Mouse (Mus musculus): ENCODE data around the gene Kcnh3. TPM values are rescaled to one million over a fixed set of nuclear protein-coding genes. Genes with fewer than 3 reads are reported as not detected.

Kcnh3 gene
- polyA plus RNA-seq, 1 experiment from 2014 or later = 0.12 TPM

- Histone ChIP-seq H3K9ac (ENCODE audit: low read length) (peak overlapping the region; percentile 21; the same call in 1 of the 2 replicates), H3K36me3 (ENCODE audit: control insufficient read depth, insufficient read depth, low read length) (no peaks in the 10 kb centered on the region), H3K4me2 (ENCODE audit: low read length) (peak overlapping the region; percentile 16), H3K4me1 (ENCODE audit: control insufficient read depth in 2 of 2, insufficient read depth in 2 of 2, low read length in 2 of 2) (peaks cover 13 to 14% of the 10 kb centered on the region in 2 experiments), H3K27ac (replicated peaks in 1 of 2; ENCODE audit: control insufficient read depth in 1 of 2, insufficient read depth in 1 of 2, low read depth in 2 of 2, low read length in 2 of 2) (peak overlapping the region in 1 of 2 experiments; percentile 28; a peak in 1 of 4 replicates), H3K9me3 (ENCODE audit: control insufficient read depth, low read length) (no peaks in the 10 kb centered on the region), H3K27me3 (ENCODE audit: control insufficient read depth, insufficient read depth, low read length) (no peaks in the 10 kb centered on the region), H3K4me3 (ENCODE audit: control insufficient read depth in 1 of 2, insufficient read depth in 1 of 2, low read depth in 1 of 2, low read length in 2 of 2) (no peak overlapping the region)
- WGBS = 26% methylated on average over 10 of the region's 10 CpGs
- no peak for ATAC-seq (ENCODE audit: insufficient number of reproducible peaks, insufficient read depth, low FRiP score, low read depth)
These were observed 38.0 kb downstream of the Kcnh3 start for GRCm38 (mm10) chr15:99262702-99263101.

- Histone ChIP-seq H3K4me3 (ENCODE audit: control insufficient read depth in 1 of 2, insufficient read depth in 1 of 2, low read depth in 1 of 2, low read length in 2 of 2) (no peak overlapping the region), H3K4me2 (ENCODE audit: low read length) (no peak overlapping the region), H3K9ac (ENCODE audit: low read length) (no peak overlapping the region), H3K36me3 (ENCODE audit: control insufficient read depth, insufficient read depth, low read length) (no peaks in the 10 kb centered on the region), H3K9me3 (ENCODE audit: control insufficient read depth, low read length) (no peaks in the 10 kb centered on the region), H3K4me1 (ENCODE audit: control insufficient read depth in 2 of 2, insufficient read depth in 2 of 2, low read length in 2 of 2) (peaks cover 13 to 14% of the 10 kb centered on the region in 2 experiments), H3K27me3 (ENCODE audit: control insufficient read depth, insufficient read depth, low read length) (no peaks in the 10 kb centered on the region), H3K27ac (replicated peaks in 1 of 2; ENCODE audit: control insufficient read depth in 1 of 2, insufficient read depth in 1 of 2, low read depth in 2 of 2, low read length in 2 of 2) (peak overlapping the region; percentile 8 to 48; a peak in 2 of 4 replicates)
- WGBS = 60% methylated on average over 2 of the region's 2 CpGs
- ATAC-seq (ENCODE audit: insufficient number of reproducible peaks, insufficient read depth, low FRiP score, low read depth) = no peak
These were observed 39.7 kb downstream of the Kcnh3 start for GRCm38 (mm10) chr15:99264363-99264762.

GRCm38 (mm10) chr15:99265679-99266078 lies 41.0 kb downstream of the Kcnh3 start:
- no peak overlapping the region for H3K4me3 ChIP-seq (ENCODE audit: control insufficient read depth in 1 of 2, insufficient read depth in 1 of 2, low read depth in 1 of 2, low read length in 2 of 2)

GRCm38 (mm10) chr15:99276095-99276494 lies 51.4 kb downstream of the Kcnh3 start:
- Histone ChIP-seq H3K27me3 (ENCODE audit: control insufficient read depth, insufficient read depth, low read length) (no peaks in the 10 kb centered on the region), H3K9me3 (ENCODE audit: control insufficient read depth, low read length) (no peaks in the 10 kb centered on the region), H3K4me3 (ENCODE audit: control insufficient read depth in 1 of 2, insufficient read depth in 1 of 2, low read depth in 1 of 2, low read length in 2 of 2) (no peak overlapping the region), H3K4me1 (ENCODE audit: control insufficient read depth in 2 of 2, insufficient read depth in 2 of 2, low read length in 2 of 2) (no peaks in the 10 kb centered on the region; a peak in 1 of 4 replicates), H3K9ac (ENCODE audit: low read length) (no peak overlapping the region), H3K27ac (replicated peaks in 1 of 2; ENCODE audit: control insufficient read depth in 1 of 2, insufficient read depth in 1 of 2, low read depth in 2 of 2, low read length in 2 of 2) (no peak overlapping the region), H3K36me3 (ENCODE audit: control insufficient read depth, insufficient read depth, low read length) (no peaks in the 10 kb centered on the region), H3K4me2 (ENCODE audit: low read length) (no peak overlapping the region)
- no peak for ATAC-seq (ENCODE audit: insufficient number of reproducible peaks, insufficient read depth, low FRiP score, low read depth)
- WGBS = 87% methylated on average over 8 of the region's 8 CpGs

More at GRCm38 (mm10) chr15:99265679-99266078, 41.0 kb downstream of the Kcnh3 start:
- no peaks in the 10 kb centered on the region for H3K36me3 ChIP-seq (ENCODE audit: control insufficient read depth, insufficient read depth, low read length)
- H3K4me2 ChIP-seq (ENCODE audit: low read length) = no peak overlapping the region
- ATAC-seq (ENCODE audit: insufficient number of reproducible peaks, insufficient read depth, low FRiP score, low read depth) = peak; percentile 58; the same call in 1 of the 2 replicates
- WGBS = 13% methylated on average over 4 of the region's 4 CpGs
- no peaks in the 10 kb centered on the region for H3K9me3 ChIP-seq (ENCODE audit: control insufficient read depth, low read length)
- H3K27me3 ChIP-seq (ENCODE audit: control insufficient read depth, insufficient read depth, low read length) = no peaks in the 10 kb centered on the region
- H3K27ac ChIP-seq (replicated peaks in 1 of 2; ENCODE audit: control insufficient read depth in 1 of 2, insufficient read depth in 1 of 2, low read depth in 2 of 2, low read length in 2 of 2) = no peak overlapping the region
- no peak overlapping the region for H3K9ac ChIP-seq (ENCODE audit: low read length)
- peaks cover 8 to 14% of the 10 kb centered on the region in 2 experiments for H3K4me1 ChIP-seq (ENCODE audit: control insufficient read depth in 2 of 2, insufficient read depth in 2 of 2, low read length in 2 of 2)

GRCm38 (mm10) chr15:99278271-99278670 lies 53.6 kb downstream of the Kcnh3 start:
- no peak overlapping the region for H3K9ac ChIP-seq (ENCODE audit: low read length)
- H3K9me3 ChIP-seq (ENCODE audit: control insufficient read depth, low read length) = no peaks in the 10 kb centered on the region
- H3K4me1 ChIP-seq (ENCODE audit: control insufficient read depth in 2 of 2, insufficient read depth in 2 of 2, low read length in 2 of 2) = no peaks in the 10 kb centered on the region; a peak in 1 of 4 replicates
- no peaks in the 10 kb centered on the region for H3K36me3 ChIP-seq (ENCODE audit: control insufficient read depth, insufficient read depth, low read length)
- H3K4me2 ChIP-seq (ENCODE audit: low read length) = no peak overlapping the region
- WGBS = 87% methylated on average over 7 of the region's 7 CpGs
- no peak overlapping the region for H3K27ac ChIP-seq (replicated peaks in 1 of 2; ENCODE audit: control insufficient read depth in 1 of 2, insufficient read depth in 1 of 2, low read depth in 2 of 2, low read length in 2 of 2)
- no peak for ATAC-seq (ENCODE audit: insufficient number of reproducible peaks, insufficient read depth, low FRiP score, low read depth)
- H3K4me3 ChIP-seq (ENCODE audit: control insufficient read depth in 1 of 2, insufficient read depth in 1 of 2, low read depth in 1 of 2, low read length in 2 of 2) = no peak overlapping the region
- no peaks in the 10 kb centered on the region for H3K27me3 ChIP-seq (ENCODE audit: control insufficient read depth, insufficient read depth, low read length)

- WGBS = 60% methylated on average over 10 of the region's 10 CpGs
- ATAC-seq (ENCODE audit: insufficient number of reproducible peaks, insufficient read depth, low FRiP score, low read depth) = no peak
These were observed 58.8 kb downstream of the Kcnh3 start for GRCm38 (mm10) chr15:99283456-99283855.

GRCm38 (mm10) chr15:99284527-99285188 lies 60.0 kb downstream of the Kcnh3 start:
- H3K36me3 ChIP-seq (ENCODE audit: control insufficient read depth, insufficient read depth, low read length) = no peaks in the 10 kb centered on the region
- H3K4me2 ChIP-seq (ENCODE audit: low read length) = no peak overlapping the region; the same call in 1 of the 2 replicates
- no peaks in the 10 kb centered on the region for H3K9me3 ChIP-seq (ENCODE audit: control insufficient read depth, low read length)
- H3K4me1 ChIP-seq (ENCODE audit: control insufficient read depth in 2 of 2, insufficient read depth in 2 of 2, low read length in 2 of 2) = peaks cover 0 to 5% of the 10 kb centered on the region in 2 experiments; a peak in 2 of 4 replicates
- 29% methylated on average over 14 of the region's 14 CpGs for WGBS
- no peak overlapping the region for H3K9ac ChIP-seq (ENCODE audit: low read length)
- no peaks in the 10 kb centered on the region for H3K27me3 ChIP-seq (ENCODE audit: control insufficient read depth, insufficient read depth, low read length)
- no peak for ATAC-seq (ENCODE audit: insufficient number of reproducible peaks, insufficient read depth, low FRiP score, low read depth)
- H3K27ac ChIP-seq (replicated peaks in 1 of 2; ENCODE audit: control insufficient read depth in 1 of 2, insufficient read depth in 1 of 2, low read depth in 2 of 2, low read length in 2 of 2) = no peak overlapping the region
- H3K4me3 ChIP-seq (ENCODE audit: control insufficient read depth in 1 of 2, insufficient read depth in 1 of 2, low read depth in 1 of 2, low read length in 2 of 2) = no peak overlapping the region

More at GRCm38 (mm10) chr15:99283456-99283855, 58.8 kb downstream of the Kcnh3 start:
- Histone ChIP-seq H3K27me3 (ENCODE audit: control insufficient read depth, insufficient read depth, low read length) (no peaks in the 10 kb centered on the region), H3K4me3 (ENCODE audit: control insufficient read depth in 1 of 2, insufficient read depth in 1 of 2, low read depth in 1 of 2, low read length in 2 of 2) (no peak overlapping the region), H3K4me2 (ENCODE audit: low read length) (no peak overlapping the region), H3K36me3 (ENCODE audit: control insufficient read depth, insufficient read depth, low read length) (no peaks in the 10 kb centered on the region), H3K9me3 (ENCODE audit: control insufficient read depth, low read length) (no peaks in the 10 kb centered on the region), H3K4me1 (ENCODE audit: control insufficient read depth in 2 of 2, insufficient read depth in 2 of 2, low read length in 2 of 2) (peaks cover 0 to 5% of the 10 kb centered on the region in 2 experiments; a peak in 2 of 4 replicates), H3K9ac (ENCODE audit: low read length) (no peak overlapping the region), H3K27ac (replicated peaks in 1 of 2; ENCODE audit: control insufficient read depth in 1 of 2, insufficient read depth in 1 of 2, low read depth in 2 of 2, low read length in 2 of 2) (no peak overlapping the region)
